Mouse (Mus musculus) testis, adult 2 months (tissue): ENCODE measurements around the gene Anapc11.

Source experiments
- CTCF ChIP-seq: fragments of 200-500 bp; IDR thresholded peaks from 2 replicates; pipeline ENCODE4 v1.5.1; 2012; ENCODE audit warnings: low read depth, mild to moderate bottlenecking, inconsistent platforms, low read length, moderate library complexity; ENCODE audit not compliant: control insufficient read depth, insufficient read depth, insufficient replicate concordance
- POLR2A ChIP-seq: fragments of 200-500 bp; IDR thresholded peaks from 2 replicates; pipeline ENCODE4 v1.6.1; 2012; ENCODE audit warnings: low read depth, mild to moderate bottlenecking, inconsistent platforms, low read length, moderate library complexity; ENCODE audit not compliant: control insufficient read depth

DNA sequence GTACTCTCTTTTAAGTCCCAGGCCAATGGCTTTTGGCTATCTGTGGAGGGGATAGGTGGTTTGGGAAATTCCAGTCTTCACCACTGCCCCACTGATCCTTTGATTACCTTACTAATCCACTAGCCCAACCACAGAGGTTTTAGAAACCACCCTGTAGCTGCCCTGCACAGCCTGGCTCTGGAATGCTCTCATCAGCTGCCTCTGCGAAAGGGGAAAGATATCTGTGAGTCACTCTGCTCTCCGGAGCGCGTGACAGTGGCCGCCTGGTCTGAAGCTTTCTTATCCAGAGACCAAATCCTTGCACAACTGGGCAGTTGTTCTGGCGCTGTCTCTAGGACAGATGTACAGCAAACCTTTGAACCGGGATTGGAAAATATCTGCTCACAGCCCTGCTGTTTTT lies 43.4 kb upstream of the Anapc11 start:
- no peak for TF ChIP-seq CTCF
- TF ChIP-seq POLR2A, result no peak
